Mouse (Mus musculus): ENCODE measurements around the gene Tbx2. TPM values are rescaled to one million over a fixed set of nuclear protein-coding genes. Genes with fewer than 3 reads are reported as not detected.

Gene Tbx2
- polyA plus RNA-seq, 1 experiment from 2014 or later, result 14.2 TPM

- peak overlapping the region; percentile 88 for H3K4me3 ChIP-seq
- H3K4me1 ChIP-seq, result peaks cover 38% of the 10 kb centered on the region
- WGBS, result 5% methylated on average over 16 of the region's 16 CpGs
- H3K9ac ChIP-seq, result peak overlapping the region; percentile 100
- H3K27ac ChIP-seq, result peak overlapping the region; percentile 99
- H3K36me3 ChIP-seq, result peaks cover 42% of the 10 kb centered on the region
- H3K4me2 ChIP-seq, result peak overlapping the region; percentile 86
- ATAC-seq (ENCODE audit: insufficient number of reproducible peaks, insufficient read depth, low FRiP score, low TSS enrichment, low read depth), result no peak
- peaks cover 42% of the 10 kb centered on the region for H3K27me3 ChIP-seq
- H3K9me3 ChIP-seq, result no peaks in the 10 kb centered on the region
Measured at GRCm38 (mm10) chr11:85835753-85836522, 3.6 kb downstream of the Tbx2 start.

DNA sequence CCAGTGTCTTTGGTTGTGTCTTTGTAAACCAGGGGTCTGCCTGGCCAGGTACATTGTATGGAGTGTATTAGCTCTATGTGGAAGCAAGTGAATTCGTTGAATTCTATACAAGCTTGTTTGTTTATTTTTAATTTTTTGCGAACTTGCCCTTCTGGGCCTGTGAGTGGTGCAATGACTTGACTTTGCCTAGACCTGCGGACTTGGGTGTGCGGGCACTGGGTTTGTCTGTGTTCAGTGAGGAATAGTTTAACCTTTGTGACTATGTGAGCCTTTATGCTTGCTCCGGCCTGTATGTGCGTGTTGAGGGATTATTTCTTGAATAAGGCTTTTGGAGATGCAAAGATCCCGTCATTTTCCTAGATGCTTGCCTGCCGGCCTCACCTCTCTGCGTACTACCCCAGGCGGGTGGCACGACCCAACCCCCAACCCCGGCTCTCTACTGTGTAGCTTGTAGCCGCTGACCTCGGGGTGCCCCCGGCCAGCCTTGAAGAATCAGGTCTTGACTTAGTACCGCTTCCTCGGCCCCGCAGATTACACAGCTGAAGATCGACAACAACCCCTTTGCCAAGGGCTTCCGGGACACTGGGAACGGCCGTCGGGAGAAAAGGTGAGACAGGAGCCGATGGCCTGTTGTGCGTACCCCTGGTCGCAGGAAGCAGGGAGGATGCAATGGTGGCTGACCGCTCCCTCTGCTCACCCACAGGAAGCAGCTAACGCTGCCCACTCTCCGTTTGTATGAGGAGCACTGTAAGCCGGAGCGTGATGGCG is 4.4 kb downstream of the Tbx2 start:
- Histone ChIP-seq H3K4me1 (peaks cover 41% of the 10 kb centered on the region), H3K4me3 (peak overlapping the region; percentile 88), H3K27ac (peak overlapping the region; percentile 99), H3K4me2 (peak overlapping the region; percentile 86), H3K27me3 (peaks cover 46% of the 10 kb centered on the region), H3K9me3 (no peaks in the 10 kb centered on the region), H3K9ac (peak overlapping the region; percentile 100), H3K36me3 (peaks cover 42% of the 10 kb centered on the region)
- ATAC-seq (ENCODE audit: insufficient number of reproducible peaks, insufficient read depth, low FRiP score, low TSS enrichment, low read depth), result no peak
- WGBS, result 4% methylated on average over 32 of the region's 32 CpGs

GRCm38 (mm10) chr11:85837291-85837647 is 4.9 kb downstream of the Tbx2 start:
- no peaks in the 10 kb centered on the region for H3K9me3 ChIP-seq
- H3K4me2 ChIP-seq, result peak overlapping the region; percentile 86
- peak overlapping the region; percentile 88 for H3K4me3 ChIP-seq
- ATAC-seq (ENCODE audit: insufficient number of reproducible peaks, insufficient read depth, low FRiP score, low TSS enrichment, low read depth), result no peak
- peak overlapping the region; percentile 100 for H3K9ac ChIP-seq
- peak overlapping the region; percentile 99 for H3K27ac ChIP-seq
- peaks cover 44% of the 10 kb centered on the region for H3K4me1 ChIP-seq
- 2% methylated on average over 18 of the region's 18 CpGs for WGBS
- peaks cover 46% of the 10 kb centered on the region for H3K27me3 ChIP-seq
- peaks cover 44% of the 10 kb centered on the region for H3K36me3 ChIP-seq

GRCm38 (mm10) chr11:85837648-85838423 is 5.5 kb downstream of the Tbx2 start:
- H3K27me3 ChIP-seq, result peaks cover 46% of the 10 kb centered on the region
- no peaks in the 10 kb centered on the region for H3K9me3 ChIP-seq
- H3K4me2 ChIP-seq, result peak overlapping the region; percentile 86
- peak overlapping the region; percentile 88 for H3K4me3 ChIP-seq
- H3K4me1 ChIP-seq, result peaks cover 49% of the 10 kb centered on the region
- peaks cover 49% of the 10 kb centered on the region for H3K36me3 ChIP-seq
- under 1% methylated on average over 65 of the region's 67 CpGs for WGBS
- H3K9ac ChIP-seq, result peak overlapping the region; percentile 100
- H3K27ac ChIP-seq, result peak overlapping the region; percentile 99
- ATAC-seq (ENCODE audit: insufficient number of reproducible peaks, insufficient read depth, low FRiP score, low TSS enrichment, low read depth), result no peak

- Histone ChIP-seq H3K4me3 (peak overlapping the region; percentile 88), H3K4me1 (peaks cover 57% of the 10 kb centered on the region), H3K27ac (peak overlapping the region; percentile 99), H3K9ac (peak overlapping the region; percentile 100), H3K27me3 (peaks cover 46% of the 10 kb centered on the region), H3K9me3 (no peaks in the 10 kb centered on the region), H3K4me2 (peak overlapping the region; percentile 86), H3K36me3 (peaks cover 51% of the 10 kb centered on the region)
- no peak for ATAC-seq (ENCODE audit: insufficient number of reproducible peaks, insufficient read depth, low FRiP score, low TSS enrichment, low read depth)
- WGBS, result 5% methylated on average over 20 of the region's 20 CpGs
Measured at GRCm38 (mm10) chr11:85838424-85839257, 6.3 kb downstream of the Tbx2 start.

DNA sequence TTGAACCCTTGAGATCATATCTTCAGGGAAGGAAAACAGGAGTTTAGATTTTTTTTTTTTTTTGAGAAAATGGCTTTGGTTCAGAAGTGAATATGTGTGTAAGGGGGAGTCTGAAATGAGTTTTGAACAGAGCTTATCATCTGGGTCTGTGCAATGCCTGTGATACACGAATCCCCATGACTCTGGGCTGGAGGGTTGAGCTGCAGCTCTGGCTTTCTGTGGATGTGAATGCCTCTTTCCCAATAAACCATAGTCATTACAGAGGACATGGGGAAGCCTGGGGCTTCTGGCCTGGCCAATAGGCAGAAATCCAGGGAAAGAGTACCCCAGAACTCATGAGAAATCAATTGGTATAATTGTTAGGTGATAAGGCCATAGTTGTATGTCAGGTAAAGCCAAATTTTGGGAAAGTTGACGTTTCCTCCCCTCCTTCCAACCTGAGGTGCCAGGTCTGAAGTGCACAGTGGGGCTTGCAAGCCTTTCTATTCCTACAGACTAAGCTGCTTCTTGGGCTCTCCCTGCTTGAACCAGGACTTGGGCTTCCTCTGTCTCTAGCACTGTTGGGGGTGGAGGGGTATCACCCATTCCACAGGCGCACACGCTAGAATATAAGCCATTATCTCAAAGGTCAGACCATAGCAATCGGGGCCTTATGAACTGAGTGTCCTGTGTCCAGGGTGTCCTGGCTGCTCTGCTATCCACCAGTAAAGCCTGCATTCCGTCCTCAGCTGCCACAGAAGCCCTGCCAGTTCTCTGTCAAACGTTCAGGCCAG is 7.1 kb downstream of the Tbx2 start:
- Histone ChIP-seq H3K4me2 (peak overlapping the region; percentile 86), H3K9me3 (no peaks in the 10 kb centered on the region), H3K36me3 (peaks cover 51% of the 10 kb centered on the region), H3K4me3 (peak overlapping the region; percentile 88), H3K27ac (peak overlapping the region; percentile 99), H3K27me3 (peaks cover 46% of the 10 kb centered on the region), H3K4me1 (peaks cover 63% of the 10 kb centered on the region), H3K9ac (peak overlapping the region; percentile 100)
- WGBS, result 9% methylated on average over 7 of the region's 7 CpGs
- no peak for ATAC-seq (ENCODE audit: insufficient number of reproducible peaks, insufficient read depth, low FRiP score, low TSS enrichment, low read depth)

GRCm38 (mm10) chr11:85840031-85840802 is 7.9 kb downstream of the Tbx2 start:
- Histone ChIP-seq H3K4me1 (peaks cover 69% of the 10 kb centered on the region), H3K4me3 (peak overlapping the region; percentile 88), H3K9ac (peak overlapping the region; percentile 100), H3K9me3 (no peaks in the 10 kb centered on the region), H3K27me3 (peaks cover 47% of the 10 kb centered on the region), H3K36me3 (peaks cover 49% of the 10 kb centered on the region), H3K27ac (peak overlapping the region; percentile 99), H3K4me2 (peak overlapping the region; percentile 86)
- 4% methylated on average over 27 of the region's 27 CpGs for WGBS
- ATAC-seq (ENCODE audit: insufficient number of reproducible peaks, insufficient read depth, low FRiP score, low TSS enrichment, low read depth), result no peak

DNA sequence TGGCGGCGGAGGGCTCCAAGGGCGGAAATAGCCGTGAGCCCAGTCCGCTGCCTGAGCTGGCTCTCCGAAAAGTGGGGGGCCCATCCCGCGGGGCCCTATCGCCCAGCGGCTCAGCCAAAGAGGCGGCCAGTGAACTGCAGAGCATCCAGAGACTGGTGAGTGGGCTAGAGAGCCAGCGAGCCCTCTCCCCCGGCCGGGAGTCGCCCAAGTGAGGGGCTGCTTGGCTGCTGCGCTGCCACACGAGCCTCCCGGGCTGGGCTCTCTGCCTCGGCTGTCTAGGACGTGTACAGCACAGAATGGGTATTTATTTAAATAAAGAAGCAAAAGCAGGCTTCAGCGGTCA is 8.4 kb downstream of the Tbx2 start:
- H3K4me3 ChIP-seq, result peak overlapping the region; percentile 88
- WGBS, result 4% methylated on average over 21 of the region's 21 CpGs
- H3K36me3 ChIP-seq, result peaks cover 47% of the 10 kb centered on the region
- H3K4me1 ChIP-seq, result peaks cover 72% of the 10 kb centered on the region
- peaks cover 43% of the 10 kb centered on the region for H3K27me3 ChIP-seq
- H3K27ac ChIP-seq, result peak overlapping the region; percentile 99
- H3K9me3 ChIP-seq, result no peaks in the 10 kb centered on the region
- ATAC-seq (ENCODE audit: insufficient number of reproducible peaks, insufficient read depth, low FRiP score, low TSS enrichment, low read depth), result no peak
- H3K4me2 ChIP-seq, result peak overlapping the region; percentile 86
- H3K9ac ChIP-seq, result peak overlapping the region; percentile 100

- peak overlapping the region; percentile 86 for H3K4me2 ChIP-seq
- H3K9ac ChIP-seq, result peak overlapping the region; percentile 100
- H3K4me3 ChIP-seq, result peak overlapping the region; percentile 88
- H3K36me3 ChIP-seq, result peaks cover 42% of the 10 kb centered on the region
- ATAC-seq (ENCODE audit: insufficient number of reproducible peaks, insufficient read depth, low FRiP score, low TSS enrichment, low read depth), result no peak
- peaks cover 72% of the 10 kb centered on the region for H3K4me1 ChIP-seq
- no peaks in the 10 kb centered on the region for H3K9me3 ChIP-seq
- peaks cover 39% of the 10 kb centered on the region for H3K27me3 ChIP-seq
- WGBS, result 7% methylated on average over 8 of the region's 8 CpGs
- peak overlapping the region; percentile 99 for H3K27ac ChIP-seq
Measured at GRCm38 (mm10) chr11:85841211-85841681, 8.9 kb downstream of the Tbx2 start.

- under 1% methylated on average over 31 of the region's 32 CpGs for WGBS
- Histone ChIP-seq H3K4me2 (peak overlapping the region; percentile 86), H3K4me1 (peaks cover 69% of the 10 kb centered on the region), H3K36me3 (peaks cover 38% of the 10 kb centered on the region), H3K4me3 (peak overlapping the region; percentile 88), H3K9me3 (no peaks in the 10 kb centered on the region), H3K27me3 (peaks cover 37% of the 10 kb centered on the region), H3K9ac (peak overlapping the region; percentile 100), H3K27ac (peak overlapping the region; percentile 99)
- no peak for ATAC-seq (ENCODE audit: insufficient number of reproducible peaks, insufficient read depth, low FRiP score, low TSS enrichment, low read depth)
Measured at GRCm38 (mm10) chr11:85841980-85842379, 9.6 kb downstream of the Tbx2 start.
